Mouse (Mus musculus) thymus, postnatal 4 days (tissue): ENCODE measurements around the gene Fnbp1.

Experiments
- DNase-seq: peaks from one replicate; pipeline ENCODE4 v3.0.0; 2021

Gene Fnbp1

DNA sequence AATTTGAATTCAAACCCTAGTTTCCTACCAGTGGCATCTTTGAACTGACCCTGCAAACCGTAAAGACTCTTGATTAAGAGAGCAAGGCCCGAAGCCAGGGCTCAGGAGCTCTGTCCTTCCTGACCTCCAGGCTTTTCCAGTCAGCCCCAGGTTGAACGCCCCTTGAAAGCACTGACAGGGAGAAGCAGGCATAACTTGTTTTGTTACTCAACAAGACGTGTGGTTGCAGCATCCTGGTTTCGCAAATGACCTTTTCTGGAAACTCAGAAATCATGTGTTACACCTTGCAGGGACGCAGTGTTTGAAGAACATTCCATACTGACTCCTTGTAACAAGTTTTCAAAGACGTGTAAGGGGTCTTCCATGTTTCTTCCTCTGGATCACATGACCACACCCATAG, 5.2 kb upstream of the Fnbp1 start:
- no peak for DNase-seq

- no peak for DNase-seq
Measured at GRCm38 (mm10) chr2:31144901-31145300, 3.1 kb upstream of the Fnbp1 start.

- peak; percentile 56 for DNase-seq
Measured at GRCm38 (mm10) chr2:31143768-31144695, 2.2 kb upstream of the Fnbp1 start.

GRCm38 (mm10) chr2:31143326-31143725, 1.5 kb upstream of the Fnbp1 start:
- DNase-seq: peak; percentile 51

- peak; percentile 56 for DNase-seq
Measured at GRCm38 (mm10) chr2:31142505-31142904, 697 bp upstream of the Fnbp1 start.

GRCm38 (mm10) chr2:31141074-31141866, 538 bp downstream of the Fnbp1 start:
- DNase-seq: peak; percentile 73

- DNase-seq: peak; percentile 45
Measured at GRCm38 (mm10) chr2:31140772-31141073, 1.1 kb downstream of the Fnbp1 start.

DNA sequence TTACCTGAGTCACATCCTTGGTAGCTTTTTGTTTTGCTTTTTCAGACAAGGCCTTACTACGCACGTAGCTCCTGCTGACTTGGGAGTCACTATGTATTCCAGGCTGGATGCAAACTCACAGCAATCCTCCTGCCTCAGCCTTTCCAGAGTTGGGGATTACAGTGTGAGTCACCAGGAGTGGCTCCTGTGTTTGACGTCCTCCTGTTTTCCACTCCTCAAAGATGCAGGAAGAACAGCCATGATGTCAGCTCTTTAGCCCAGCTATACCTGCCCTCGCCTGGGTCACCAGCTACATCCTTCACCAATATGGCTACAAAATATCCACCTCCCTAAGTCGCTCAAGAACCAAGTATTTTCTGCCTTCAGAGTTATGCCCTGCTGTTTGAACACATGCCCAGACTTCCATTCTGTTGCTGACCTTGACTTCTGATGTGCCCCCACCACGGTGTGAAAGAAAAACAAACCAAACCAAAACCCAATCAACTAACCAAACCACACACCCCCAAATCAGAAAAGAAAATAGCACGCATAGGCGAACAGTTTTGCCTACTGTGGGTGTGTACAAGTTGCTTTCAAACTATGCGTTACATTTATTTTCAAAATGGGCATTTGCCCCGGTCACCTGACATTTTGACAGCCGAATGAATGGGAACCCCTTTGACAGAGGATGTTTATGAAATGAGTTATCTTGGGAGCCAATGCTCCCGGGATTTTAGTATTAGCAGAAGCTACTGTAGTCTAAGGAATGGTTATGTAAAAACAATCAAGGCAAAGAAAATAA, 1.6 kb downstream of the Fnbp1 start:
- DNase-seq: no peak

DNA sequence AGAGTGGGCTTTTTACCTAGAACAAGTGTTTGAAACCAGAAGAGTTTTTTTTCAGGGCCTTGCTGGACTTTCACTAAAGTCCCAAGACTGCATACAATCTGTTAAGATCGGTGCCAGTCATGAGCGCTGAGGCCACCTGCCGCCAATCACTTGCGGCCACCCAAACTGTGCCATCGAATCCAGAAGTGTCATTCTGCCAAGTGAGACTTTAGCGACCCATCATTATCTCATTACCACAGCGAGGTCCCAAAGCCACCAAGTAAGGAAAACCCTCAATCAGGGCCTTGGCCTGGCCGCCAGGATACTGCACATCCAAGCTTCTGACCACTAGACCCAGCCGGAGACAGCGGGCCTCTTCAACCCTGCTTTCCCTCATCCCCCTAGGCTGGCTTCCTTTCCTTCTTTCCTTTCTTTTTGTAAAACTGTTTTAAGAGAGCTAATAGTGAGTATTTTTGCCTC, 2.6 kb downstream of the Fnbp1 start:
- DNase-seq: peak; percentile 35

DNA sequence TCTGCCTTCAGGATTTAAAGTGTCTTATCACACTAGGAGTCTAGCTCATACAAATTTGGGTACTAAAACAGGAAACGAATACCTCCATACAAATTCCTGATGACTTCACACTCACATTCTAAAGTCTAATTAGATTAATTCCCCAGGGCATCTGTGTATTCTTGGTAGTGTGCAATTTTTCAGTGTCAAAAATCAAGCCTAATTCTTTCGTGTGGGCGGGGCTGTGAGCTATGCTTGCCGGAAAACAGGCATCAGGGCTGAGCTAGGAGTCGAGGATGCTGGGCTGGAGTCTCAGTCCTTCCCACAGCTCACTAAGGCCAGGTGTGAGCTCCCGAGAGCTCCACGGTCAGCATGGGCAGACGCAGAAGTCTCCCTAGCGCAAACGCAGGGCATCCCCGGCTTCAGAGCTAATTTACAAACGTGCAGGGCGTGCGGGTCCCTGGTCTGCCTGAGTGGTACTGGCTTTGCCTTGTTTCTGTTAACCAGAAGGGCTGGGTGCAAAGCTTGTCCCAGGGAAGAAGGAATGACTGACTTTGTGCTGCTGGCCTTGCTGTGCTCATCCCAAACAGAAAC, 4.7 kb downstream of the Fnbp1 start:
- no peak for DNase-seq

- DNase-seq: no peak
Measured at GRCm38 (mm10) chr2:31136338-31136737, 5.5 kb downstream of the Fnbp1 start.

GRCm38 (mm10) chr2:31135512-31135931, 6.3 kb downstream of the Fnbp1 start:
- DNase-seq: no peak

GRCm38 (mm10) chr2:31133981-31134380, 7.8 kb downstream of the Fnbp1 start:
- DNase-seq: no peak

GRCm38 (mm10) chr2:31132682-31133081, 9.1 kb downstream of the Fnbp1 start:
- DNase-seq: no peak

DNA sequence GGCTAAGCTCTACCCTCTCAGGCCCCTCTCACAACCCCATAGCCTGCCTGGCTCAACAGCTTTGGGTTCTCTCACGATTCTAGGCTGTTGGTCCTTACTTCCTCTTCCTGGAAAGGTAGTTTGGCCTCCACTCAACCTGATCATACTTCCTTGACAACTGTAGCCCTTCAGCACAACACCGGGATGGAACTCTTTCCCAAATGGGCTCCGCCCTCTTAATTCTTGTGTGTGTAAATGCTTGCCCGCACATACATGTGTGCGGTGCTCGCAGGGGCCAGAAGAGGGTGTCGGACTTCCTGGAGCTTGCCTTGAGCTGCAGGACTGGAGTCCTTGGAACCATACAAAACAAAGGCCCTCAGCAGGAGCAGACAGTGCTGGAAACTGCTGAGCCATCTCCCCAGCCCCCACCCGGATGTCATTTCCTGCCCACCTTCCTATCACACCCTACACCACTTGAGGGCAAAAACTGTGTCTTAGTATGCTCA, 11.0 kb downstream of the Fnbp1 start:
- DNase-seq: peak; percentile 85

GRCm38 (mm10) chr2:31129742-31130518, 11.9 kb downstream of the Fnbp1 start:
- DNase-seq: no peak

- no peak for DNase-seq
Measured at GRCm38 (mm10) chr2:31127899-31128298, 13.9 kb downstream of the Fnbp1 start.

GRCm38 (mm10) chr2:31127219-31127618, 14.6 kb downstream of the Fnbp1 start:
- no peak for DNase-seq

DNA sequence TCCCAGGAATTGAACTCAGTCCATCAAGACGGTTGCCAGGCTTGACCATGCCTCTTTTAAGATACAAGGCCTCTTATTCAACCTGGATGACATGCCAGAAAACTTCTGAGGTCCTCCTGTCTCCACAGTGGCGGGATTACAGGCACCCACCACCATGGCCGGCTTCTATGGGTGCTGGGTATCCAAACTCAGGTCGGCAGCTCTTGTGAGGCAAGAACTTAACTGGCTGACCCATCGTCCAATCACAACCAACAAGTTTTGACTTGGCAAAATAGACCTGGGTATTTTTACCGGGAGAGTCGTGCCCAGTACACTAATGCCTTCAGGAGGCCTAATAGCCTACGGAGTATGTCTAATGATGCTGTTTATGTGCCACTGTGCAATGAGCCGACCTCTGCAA, 15.8 kb downstream of the Fnbp1 start:
- DNase-seq: no peak

DNA sequence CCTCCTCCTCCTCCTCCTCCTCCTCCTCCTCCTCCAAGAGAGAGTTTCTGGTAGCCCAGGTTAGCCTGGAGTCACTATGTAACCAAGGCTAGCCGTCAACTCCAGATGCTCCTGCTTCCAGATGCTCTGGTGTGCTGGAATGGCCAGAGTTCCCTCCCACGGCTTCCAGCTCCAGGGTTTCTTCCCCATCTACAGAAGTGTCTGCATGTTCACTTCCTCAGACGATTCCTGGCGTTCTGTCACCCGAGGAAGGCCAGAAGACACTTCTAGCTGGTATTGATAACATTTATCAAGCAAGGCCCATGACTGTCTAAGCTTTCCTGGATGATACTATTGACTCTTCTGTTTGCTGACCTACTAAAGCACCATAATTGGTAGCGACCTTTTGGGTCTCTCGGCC, 16.7 kb downstream of the Fnbp1 start:
- DNase-seq: no peak

- no peak for DNase-seq
Measured at GRCm38 (mm10) chr2:31124694-31125093, 17.1 kb downstream of the Fnbp1 start.

DNA sequence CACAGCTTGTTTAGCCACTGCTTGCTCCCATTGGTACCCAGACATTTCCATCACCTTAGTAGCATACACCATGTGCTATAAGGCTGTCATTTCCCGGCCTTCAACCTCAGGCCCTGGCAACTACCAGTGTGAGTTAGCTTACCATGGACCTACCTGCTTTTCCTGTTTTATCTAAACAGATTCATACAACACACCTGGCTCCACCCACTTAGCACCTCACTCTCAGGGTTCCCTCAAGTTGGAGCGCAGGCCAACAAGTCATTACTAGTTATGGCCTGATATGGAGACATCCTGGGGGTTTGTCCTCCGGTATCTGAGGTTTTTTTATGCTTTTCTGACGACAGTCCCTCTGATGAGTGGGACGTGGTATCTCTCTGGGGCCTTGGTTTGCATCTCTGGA, 18.3 kb downstream of the Fnbp1 start:
- no peak for DNase-seq
